In the genomic region with DNA sequence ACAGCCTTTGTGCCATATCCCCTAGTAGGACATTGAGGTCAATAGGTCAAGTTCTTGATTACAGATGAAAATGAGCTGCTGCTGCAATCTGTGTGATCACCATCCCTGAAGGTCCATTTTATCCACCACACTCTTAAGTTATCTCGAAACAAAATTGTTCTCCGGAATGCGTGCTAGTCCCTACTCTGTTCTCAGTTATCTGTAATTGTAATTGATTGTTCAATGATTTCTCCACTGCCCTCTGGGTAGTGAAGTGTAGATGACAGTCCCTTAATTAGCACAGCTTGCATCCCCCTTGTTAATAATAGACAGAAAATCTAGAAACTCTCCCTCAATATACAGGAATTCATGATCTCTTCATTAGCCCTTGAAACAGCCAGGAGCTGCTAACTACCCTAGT, we compare ENCODE assay signal across 17 mouse cellular contexts.
"Had no signal": no experiment of that assay in that cellular context is flagged by ENCODE, and none has a peak within 500 bp of the region (broad histone marks: within the 10 kb centered on the region; RNA-seq: fewer than 3 reads in every experiment).

No protein-coding gene starts in this region.

- H3K9me3 ChIP-seq: liver, embryonic 13.5 days had no signal

- H3K9ac ChIP-seq: liver, embryonic 13.5 days had no signal

- H3K4me1 ChIP-seq: liver, embryonic 13.5 days had no signal

- H3K36me3 ChIP-seq: liver, embryonic 13.5 days had no signal

- DNase-seq: kidney, adult 2 months; kidney, postnatal 25 days; layer of hippocampus, postnatal 36 days; liver, embryonic 13.5 days; lung, adult 2 months; lung, postnatal 14 days; lung, postnatal 4 days; midbrain, embryonic 14.5 days; right cerebral cortex, adult 18-20 months; right cerebral cortex, postnatal 14 days; right cerebral cortex, postnatal 4 days; thymus, adult 2 months; thymus, postnatal 14 days had no signal

- H3K4me2 ChIP-seq: liver, embryonic 13.5 days; midbrain, embryonic 11.5 days had no signal

- H3K27ac ChIP-seq: kidney, postnatal 0 days; left cerebral cortex, adult 2 months; liver, embryonic 13.5 days; stomach, postnatal 0 days had no signal

- H3K27me3 ChIP-seq: liver, embryonic 13.5 days had no signal

- H3K4me3 ChIP-seq: left cerebral cortex, adult 2 months; liver, embryonic 13.5 days had no signal
